Mouse (Mus musculus): Measurements from ENCODE around the gene Tmem206. TPM values are rescaled to one million over a fixed set of nuclear protein-coding genes. Genes with fewer than 3 reads are reported as not detected.

The Tmem206 gene
- polyA plus RNA-seq, 1 experiment from 2014 or later = 76.4 TPM

- Histone ChIP-seq H3K79me2 (ENCODE audit: inconsistent target) (no peaks in the 10 kb centered on the region), H3K4me3 (ENCODE audit: inconsistent target) (no peak overlapping the region), H3K36me3 (ENCODE audit: inconsistent target) (no peaks in the 10 kb centered on the region), H3K27ac (no peak overlapping the region)
- WGBS (ENCODE audit: missing documents) = 100% methylated on average over 4 of the region's 4 CpGs
These were observed 27.4 kb upstream of the Tmem206 start for GRCm38 (mm10) chr1:191298304-191298703.

GRCm38 (mm10) chr1:191299215-191299942, 26.3 kb upstream of the Tmem206 start:
- H3K4me3 ChIP-seq (ENCODE audit: inconsistent target) = no peak overlapping the region
- H3K27ac ChIP-seq = no peak overlapping the region
- WGBS (ENCODE audit: missing documents) = 68% methylated on average over 11 of the region's 11 CpGs
- no peaks in the 10 kb centered on the region for H3K79me2 ChIP-seq (ENCODE audit: inconsistent target)
- H3K36me3 ChIP-seq (ENCODE audit: inconsistent target) = no peaks in the 10 kb centered on the region

- no peak overlapping the region for H3K27ac ChIP-seq
- 90% methylated on average over 4 of the region's 4 CpGs for WGBS (ENCODE audit: missing documents)
- H3K4me3 ChIP-seq (ENCODE audit: inconsistent target) = no peak overlapping the region
- H3K36me3 ChIP-seq (ENCODE audit: inconsistent target) = no peaks in the 10 kb centered on the region
- no peaks in the 10 kb centered on the region for H3K79me2 ChIP-seq (ENCODE audit: inconsistent target)
These were observed 23.8 kb upstream of the Tmem206 start for GRCm38 (mm10) chr1:191301903-191302302.

- WGBS (ENCODE audit: missing documents) = 95% methylated on average over 3 of the region's 3 CpGs
- H3K4me3 ChIP-seq (ENCODE audit: inconsistent target) = no peak overlapping the region
- H3K79me2 ChIP-seq (ENCODE audit: inconsistent target) = no peaks in the 10 kb centered on the region
- H3K36me3 ChIP-seq (ENCODE audit: inconsistent target) = no peaks in the 10 kb centered on the region
- H3K27ac ChIP-seq = no peak overlapping the region
These were observed 22.0 kb upstream of the Tmem206 start for GRCm38 (mm10) chr1:191303736-191304135.

GRCm38 (mm10) chr1:191304216-191304615, 21.5 kb upstream of the Tmem206 start:
- no peaks in the 10 kb centered on the region for H3K36me3 ChIP-seq (ENCODE audit: inconsistent target)
- no peak overlapping the region for H3K27ac ChIP-seq
- no peak overlapping the region for H3K4me3 ChIP-seq (ENCODE audit: inconsistent target)
- H3K79me2 ChIP-seq (ENCODE audit: inconsistent target) = no peaks in the 10 kb centered on the region
- WGBS (ENCODE audit: missing documents) = 88% methylated on average over 6 of the region's 6 CpGs

- Histone ChIP-seq H3K27ac (no peak overlapping the region), H3K79me2 (ENCODE audit: inconsistent target) (no peaks in the 10 kb centered on the region), H3K4me3 (ENCODE audit: inconsistent target) (no peak overlapping the region), H3K36me3 (ENCODE audit: inconsistent target) (no peaks in the 10 kb centered on the region)
- 71% methylated on average over 5 of the region's 7 CpGs for WGBS (ENCODE audit: missing documents)
These were observed 20.1 kb upstream of the Tmem206 start for GRCm38 (mm10) chr1:191305610-191306009.

GRCm38 (mm10) chr1:191306316-191306715, 19.4 kb upstream of the Tmem206 start:
- no peak overlapping the region for H3K27ac ChIP-seq
- H3K4me3 ChIP-seq (ENCODE audit: inconsistent target) = no peak overlapping the region
- H3K79me2 ChIP-seq (ENCODE audit: inconsistent target) = no peaks in the 10 kb centered on the region
- WGBS (ENCODE audit: missing documents) = 95% methylated on average over 9 of the region's 9 CpGs
- no peaks in the 10 kb centered on the region for H3K36me3 ChIP-seq (ENCODE audit: inconsistent target)

- Histone ChIP-seq H3K27ac (no peak overlapping the region), H3K79me2 (ENCODE audit: inconsistent target) (no peaks in the 10 kb centered on the region), H3K36me3 (ENCODE audit: inconsistent target) (no peaks in the 10 kb centered on the region), H3K4me3 (ENCODE audit: inconsistent target) (no peak overlapping the region)
- 90% methylated on average over 7 of the region's 9 CpGs for WGBS (ENCODE audit: missing documents)
These were observed 17.8 kb upstream of the Tmem206 start for GRCm38 (mm10) chr1:191307766-191308455.

GRCm38 (mm10) chr1:191311296-191311898, 14.3 kb upstream of the Tmem206 start:
- Histone ChIP-seq H3K27ac (no peak overlapping the region), H3K4me3 (ENCODE audit: inconsistent target) (no peak overlapping the region), H3K36me3 (ENCODE audit: inconsistent target) (no peaks in the 10 kb centered on the region), H3K79me2 (ENCODE audit: inconsistent target) (no peaks in the 10 kb centered on the region)
- WGBS (ENCODE audit: missing documents) = 95% methylated on average over 3 of the region's 4 CpGs

GRCm38 (mm10) chr1:191312513-191312941, 13.2 kb upstream of the Tmem206 start:
- H3K4me3 ChIP-seq (ENCODE audit: inconsistent target) = peak overlapping the region; percentile 55
- under 1% methylated on average over 14 of the region's 14 CpGs for WGBS (ENCODE audit: missing documents)
- peak overlapping the region; percentile 82 for H3K27ac ChIP-seq
- no peaks in the 10 kb centered on the region for H3K79me2 ChIP-seq (ENCODE audit: inconsistent target)
- no peaks in the 10 kb centered on the region for H3K36me3 ChIP-seq (ENCODE audit: inconsistent target)

GRCm38 (mm10) chr1:191313158-191313557, 12.6 kb upstream of the Tmem206 start:
- no peaks in the 10 kb centered on the region for H3K36me3 ChIP-seq (ENCODE audit: inconsistent target)
- H3K27ac ChIP-seq = peak overlapping the region; percentile 82
- no peaks in the 10 kb centered on the region for H3K79me2 ChIP-seq (ENCODE audit: inconsistent target)
- WGBS (ENCODE audit: missing documents) = 42% methylated on average over 6 of the region's 6 CpGs
- H3K4me3 ChIP-seq (ENCODE audit: inconsistent target) = peak overlapping the region; percentile 55

GRCm38 (mm10) chr1:191313926-191314325, 11.8 kb upstream of the Tmem206 start:
- 72% methylated on average over 4 of the region's 4 CpGs for WGBS (ENCODE audit: missing documents)
- no peak overlapping the region for H3K4me3 ChIP-seq (ENCODE audit: inconsistent target)
- no peaks in the 10 kb centered on the region for H3K79me2 ChIP-seq (ENCODE audit: inconsistent target)
- H3K27ac ChIP-seq = no peak overlapping the region
- H3K36me3 ChIP-seq (ENCODE audit: inconsistent target) = no peaks in the 10 kb centered on the region

- Histone ChIP-seq H3K4me3 (ENCODE audit: inconsistent target) (no peak overlapping the region), H3K79me2 (ENCODE audit: inconsistent target) (no peaks in the 10 kb centered on the region), H3K27ac (no peak overlapping the region), H3K36me3 (ENCODE audit: inconsistent target) (no peaks in the 10 kb centered on the region)
- 88% methylated on average over 7 of the region's 8 CpGs for WGBS (ENCODE audit: missing documents)
These were observed 8.9 kb upstream of the Tmem206 start for GRCm38 (mm10) chr1:191316818-191317217.

- Histone ChIP-seq H3K27ac (peak within 1 kb of the TSS; percentile 33), H3K79me2 (ENCODE audit: inconsistent target) (no peaks in the 10 kb centered on the region), H3K36me3 (ENCODE audit: inconsistent target) (no peaks in the 10 kb centered on the region), H3K4me3 (ENCODE audit: inconsistent target) (peak within 1 kb of the TSS; percentile 44)
- 1% methylated on average over 44 of the region's 54 CpGs for WGBS (ENCODE audit: missing documents)
These were observed 8.0 kb upstream of the Tmem206 start, which contains the start of gene Nenf for GRCm38 (mm10) chr1:191317591-191318196. Gene Nenf (minus strand): TSS chr1:191318194.

All from macrophage (primary cell).